Mouse (Mus musculus) MEL (cell line): ENCODE results near the gene Cacnb3.

Experiments used
- BHLHE40 ChIP-seq: IDR thresholded peaks from 2 replicates; pipeline ENCODE4 v1.6.1; 2012; ENCODE audit warnings: low read depth, mild to moderate bottlenecking, inconsistent platforms, low read length, improper control_type of control experiment, borderline replicate concordance
- CHD2 ChIP-seq: IDR thresholded peaks from 2 replicates; pipeline ENCODE4 v1.6.1; 2011; ENCODE audit warnings: low read length, improper control_type of control experiment
- CTCF ChIP-seq, 3 experiments: IDR thresholded peaks in 2 of 3; conservative IDR thresholded peaks in 1 of 3; 2 replicates each; pipeline ENCODE4 v1.5.1; 2011 to 2012; ENCODE audit warnings: low read length in 3 of 3, low read depth in 2 of 3, mild to moderate bottlenecking in 2 of 3, improper control_type of control experiment in 1 of 3, inconsistent platforms in 1 of 3, mixed read lengths in 1 of 3, moderate library complexity in 1 of 3; ENCODE audit not compliant: control insufficient read depth in 1 of 3, insufficient read depth in 1 of 3, poor library complexity in 1 of 3, severe bottlenecking in 1 of 3
- EP300 ChIP-seq, 2 experiments: IDR thresholded peaks; 2 replicates each; pipeline ENCODE4 v1.6.1; 2011; ENCODE audit warnings: improper control_type of control experiment in 2 of 2, low read length in 2 of 2, low read depth in 1 of 2, mild to moderate bottlenecking in 1 of 2
- MAFK ChIP-seq: IDR thresholded peaks from 2 replicates; pipeline ENCODE4 v1.6.1; 2011; ENCODE audit warnings: low read depth, mild to moderate bottlenecking, low read length, improper control_type of control experiment, borderline replicate concordance
- MEF2A ChIP-seq: IDR thresholded peaks from 2 replicates; pipeline ENCODE4 v1.6.1; 2014; ENCODE audit warnings: low read depth, mild to moderate bottlenecking, inconsistent platforms, low read length, improper control_type of control experiment; ENCODE audit not compliant: poor library complexity, insufficient replicate concordance, severe bottlenecking; ENCODE audit errors: extremely low read depth
- NRF1 ChIP-seq: IDR thresholded peaks from 2 replicates; pipeline ENCODE4 v1.6.1; 2014; ENCODE audit warnings: low read depth, mild to moderate bottlenecking, inconsistent platforms, low read length, improper control_type of control experiment, moderate library complexity; ENCODE audit not compliant: poor library complexity, insufficient read depth, severe bottlenecking
- POLR2A ChIP-seq, 2 experiments: IDR thresholded peaks; 2 replicates each; pipeline ENCODE4 v1.6.1; 2011 to 2012; ENCODE audit warnings: low read length in 2 of 2, mild to moderate bottlenecking in 2 of 2, control low read depth in 1 of 2, improper control_type of control experiment in 1 of 2, low read depth in 1 of 2, moderate library complexity in 1 of 2; ENCODE audit not compliant: control insufficient read depth in 1 of 2, insufficient read depth in 1 of 2, poor library complexity in 1 of 2
- TAL1 ChIP-seq: IDR thresholded peaks from 2 replicates; pipeline ENCODE4 v1.6.1; 2012; ENCODE audit warnings: mild to moderate bottlenecking, inconsistent platforms, low read length, moderate library complexity, mixed read lengths
- UBTF ChIP-seq: IDR thresholded peaks from 2 replicates; pipeline ENCODE4 v1.6.1; 2012; ENCODE audit warnings: low read depth, mild to moderate bottlenecking, inconsistent platforms, low read length, improper control_type of control experiment, moderate library complexity, borderline replicate concordance; ENCODE audit not compliant: insufficient read depth
- ZNF384 ChIP-seq: IDR thresholded peaks from 2 replicates; pipeline ENCODE4 v1.6.1; 2012; ENCODE audit warnings: low read depth, mild to moderate bottlenecking, inconsistent platforms, low read length, improper control_type of control experiment

GRCm38 (mm10) chr15:98677977-98678376 is 47.3 kb downstream of the Cacnb3 start:
- no peak for TF ChIP-seq UBTF
- TF ChIP-seq CHD2, result no peak
- TF ChIP-seq EP300 (IDR thresholded peaks at IDR 0.05; ENCODE audit: low read depth in 1 of 2, low read length in 2 of 2), result no peak
- no peak for TF ChIP-seq POLR2A (IDR thresholded peaks at IDR 0.05; ENCODE audit: control insufficient read depth in 1 of 2, insufficient read depth in 1 of 2, low read depth in 1 of 2, low read length in 2 of 2, poor library complexity in 1 of 2)
- TF ChIP-seq ZNF384, result no peak
- no peak for TF ChIP-seq CTCF (IDR thresholded peaks at IDR 0.05 in 2 of 3, conservative IDR thresholded peaks at IDR 0.05 in 1 of 3; ENCODE audit: control insufficient read depth in 1 of 3, insufficient read depth in 1 of 3, low read depth in 2 of 3, low read length in 3 of 3, poor library complexity in 1 of 3, severe bottlenecking in 1 of 3)
- no peak for TF ChIP-seq MEF2A
- TF ChIP-seq TAL1, result no peak
- TF ChIP-seq MAFK, result no peak
- TF ChIP-seq BHLHE40, result no peak
- no peak for TF ChIP-seq NRF1
